Mouse (Mus musculus): ENCODE data around the gene Coa6. TPM values are rescaled to one million over a fixed set of nuclear protein-coding genes. Genes with fewer than 3 reads are reported as not detected.

The Coa6 gene
- polyA plus RNA-seq, 1 experiment = 32.4 TPM

GRCm38 (mm10) chr8:126405030-126405429 lies 17.3 kb upstream of the Coa6 start:
- no peak for TF ChIP-seq POLR2A (IDR thresholded peaks at IDR 0.05; ENCODE audit: borderline replicate concordance, extremely low read depth, insufficient read depth, insufficient read length, poor library complexity, severe bottlenecking)
- no peak for TF ChIP-seq CTCF (IDR thresholded peaks at IDR 0.05; ENCODE audit: borderline replicate concordance, extremely low read depth, insufficient read depth, insufficient read length)

GRCm38 (mm10) chr8:126420834-126421233 lies 1.5 kb upstream of the Coa6 start:
- DNase-seq (ENCODE audit: low read depth) = peak; percentile 19
- no peak for TF ChIP-seq POLR2A (IDR thresholded peaks at IDR 0.05; ENCODE audit: borderline replicate concordance, extremely low read depth, insufficient read depth, insufficient read length, poor library complexity, severe bottlenecking)
- TF ChIP-seq CTCF (IDR thresholded peaks at IDR 0.05; ENCODE audit: borderline replicate concordance, extremely low read depth, insufficient read depth, insufficient read length) = no peak

More at GRCm38 (mm10) chr8:126405030-126405429, 17.3 kb upstream of the Coa6 start:
- peak; percentile 26 for DNase-seq (ENCODE audit: low read depth)

- TF ChIP-seq CTCF (IDR thresholded peaks at IDR 0.05; ENCODE audit: borderline replicate concordance, extremely low read depth, insufficient read depth, insufficient read length) = no peak
- no peak for TF ChIP-seq POLR2A (IDR thresholded peaks at IDR 0.05; ENCODE audit: borderline replicate concordance, extremely low read depth, insufficient read depth, insufficient read length, poor library complexity, severe bottlenecking)
- peak; percentile 41 for DNase-seq (ENCODE audit: low read depth)
Observed at GRCm38 (mm10) chr8:126422920-126423300, 595 bp downstream of the Coa6 start.

- TF ChIP-seq POLR2A (IDR thresholded peaks at IDR 0.05; ENCODE audit: borderline replicate concordance, extremely low read depth, insufficient read depth, insufficient read length, poor library complexity, severe bottlenecking) (no peak), CTCF (IDR thresholded peaks at IDR 0.05; ENCODE audit: borderline replicate concordance, extremely low read depth, insufficient read depth, insufficient read length) (no peak)
- DNase-seq (ENCODE audit: low read depth) = no peak
Observed at GRCm38 (mm10) chr8:126424163-126424562, 1.8 kb downstream of the Coa6 start.

GRCm38 (mm10) chr8:126424946-126425345 lies 2.6 kb downstream of the Coa6 start:
- no peak for DNase-seq (ENCODE audit: low read depth)
- TF ChIP-seq POLR2A (IDR thresholded peaks at IDR 0.05; ENCODE audit: borderline replicate concordance, extremely low read depth, insufficient read depth, insufficient read length, poor library complexity, severe bottlenecking) (no peak), CTCF (IDR thresholded peaks at IDR 0.05; ENCODE audit: borderline replicate concordance, extremely low read depth, insufficient read depth, insufficient read length) (no peak)

- TF ChIP-seq CTCF (IDR thresholded peaks at IDR 0.05; ENCODE audit: borderline replicate concordance, extremely low read depth, insufficient read depth, insufficient read length) = no peak
- TF ChIP-seq POLR2A (IDR thresholded peaks at IDR 0.05; ENCODE audit: borderline replicate concordance, extremely low read depth, insufficient read depth, insufficient read length, poor library complexity, severe bottlenecking) = no peak
- DNase-seq (ENCODE audit: low read depth) = no peak
Observed at GRCm38 (mm10) chr8:126429635-126430034, 7.3 kb downstream of the Coa6 start.

GRCm38 (mm10) chr8:126433827-126434226 lies 11.5 kb downstream of the Coa6 start:
- no peak for TF ChIP-seq POLR2A (IDR thresholded peaks at IDR 0.05; ENCODE audit: borderline replicate concordance, extremely low read depth, insufficient read depth, insufficient read length, poor library complexity, severe bottlenecking)
- TF ChIP-seq CTCF (IDR thresholded peaks at IDR 0.05; ENCODE audit: borderline replicate concordance, extremely low read depth, insufficient read depth, insufficient read length) = peak; percentile 45; the same call in 1 of the 2 replicates
- peak; percentile 40 for DNase-seq (ENCODE audit: low read depth)

GRCm38 (mm10) chr8:126438937-126439336 lies 16.6 kb downstream of the Coa6 start:
- peak; percentile 37; the same call in 1 of the 2 replicates for TF ChIP-seq CTCF (IDR thresholded peaks at IDR 0.05; ENCODE audit: borderline replicate concordance, extremely low read depth, insufficient read depth, insufficient read length)
- no peak for TF ChIP-seq POLR2A (IDR thresholded peaks at IDR 0.05; ENCODE audit: borderline replicate concordance, extremely low read depth, insufficient read depth, insufficient read length, poor library complexity, severe bottlenecking)
- DNase-seq (ENCODE audit: low read depth) = peak; percentile 1

- TF ChIP-seq POLR2A (IDR thresholded peaks at IDR 0.05; ENCODE audit: borderline replicate concordance, extremely low read depth, insufficient read depth, insufficient read length, poor library complexity, severe bottlenecking) (no peak), CTCF (IDR thresholded peaks at IDR 0.05; ENCODE audit: borderline replicate concordance, extremely low read depth, insufficient read depth, insufficient read length) (no peak)
- DNase-seq (ENCODE audit: low read depth) = no peak
Observed at GRCm38 (mm10) chr8:126451158-126451557, 28.8 kb downstream of the Coa6 start.

- peak; percentile 67 for DNase-seq (ENCODE audit: low read depth)
- TF ChIP-seq CTCF (IDR thresholded peaks at IDR 0.05; ENCODE audit: borderline replicate concordance, extremely low read depth, insufficient read depth, insufficient read length) = no peak
- TF ChIP-seq POLR2A (IDR thresholded peaks at IDR 0.05; ENCODE audit: borderline replicate concordance, extremely low read depth, insufficient read depth, insufficient read length, poor library complexity, severe bottlenecking) = no peak
Observed at GRCm38 (mm10) chr8:126455383-126455782, 33.1 kb downstream of the Coa6 start.

GRCm38 (mm10) chr8:126460274-126460673 lies 38.0 kb downstream of the Coa6 start:
- TF ChIP-seq CTCF (IDR thresholded peaks at IDR 0.05; ENCODE audit: borderline replicate concordance, extremely low read depth, insufficient read depth, insufficient read length) = peak; percentile 51
- TF ChIP-seq POLR2A (IDR thresholded peaks at IDR 0.05; ENCODE audit: borderline replicate concordance, extremely low read depth, insufficient read depth, insufficient read length, poor library complexity, severe bottlenecking) = no peak
- no peak for DNase-seq (ENCODE audit: low read depth)

GRCm38 (mm10) chr8:126461735-126462134 lies 39.4 kb downstream of the Coa6 start:
- no peak for TF ChIP-seq CTCF (IDR thresholded peaks at IDR 0.05; ENCODE audit: borderline replicate concordance, extremely low read depth, insufficient read depth, insufficient read length)
- TF ChIP-seq POLR2A (IDR thresholded peaks at IDR 0.05; ENCODE audit: borderline replicate concordance, extremely low read depth, insufficient read depth, insufficient read length, poor library complexity, severe bottlenecking) = no peak

More at GRCm38 (mm10) chr8:126461735-126462134, 39.4 kb downstream of the Coa6 start:
- no peak for DNase-seq (ENCODE audit: low read depth)
